Comparison of ENCODE assay signal across 9 mouse cellular contexts in the genomic region with DNA sequence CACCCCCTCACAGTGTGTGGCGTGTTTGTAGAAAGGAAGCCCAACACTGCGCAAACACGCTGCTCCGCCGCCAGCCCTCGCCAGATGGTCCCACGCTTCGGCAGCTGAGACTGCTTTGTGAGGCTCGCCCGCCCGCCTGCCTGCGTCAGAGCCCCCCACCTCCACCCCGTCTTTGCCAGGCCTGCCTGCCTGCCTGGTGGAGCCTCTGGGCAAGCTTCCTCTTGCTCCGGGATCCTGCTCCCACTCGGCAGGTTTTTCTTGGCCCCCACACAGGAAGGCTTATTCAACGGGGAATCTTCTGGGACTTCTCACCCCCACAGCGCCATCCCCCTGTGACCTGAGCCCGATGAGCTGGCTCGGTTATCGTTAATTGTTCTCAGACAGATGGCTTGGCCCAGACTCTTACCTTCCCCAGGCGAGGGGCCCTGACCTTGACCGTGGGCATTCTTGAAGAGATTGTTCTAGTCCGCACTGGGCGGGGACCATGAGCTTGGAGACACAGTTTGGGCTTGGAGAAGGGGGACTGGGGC. TPM values are rescaled to one million over a fixed set of nuclear protein-coding genes. Genes with fewer than 3 reads are reported as not detected.
DNase-seq lines count a peak whose midpoint lies in the region; ATAC-seq and TF ChIP-seq lines count a peak whose summit lies in the region.
"Had no signal": no experiment of that assay in that cellular context is flagged by ENCODE, and none has a peak within 500 bp of the region (broad histone marks: within the 10 kb centered on the region; RNA-seq: fewer than 3 reads in every experiment).

No protein-coding gene starts in this region.

- no peaks in the 10 kb centered on the region for H3K9me3 ChIP-seq in lung, embryonic 14.5 days (ENCODE audit: low read depth, low read length)
- no peaks in the 10 kb centered on the region for H3K9me3 ChIP-seq in embryonic facial prominence, embryonic 10.5 days
- no peaks in the 10 kb centered on the region for H3K9me3 ChIP-seq in intestine, embryonic 15.5 days
- no peaks in the 10 kb centered on the region for H3K9me3 ChIP-seq in midbrain, embryonic 16.5 days (replicated peaks; ENCODE audit: control insufficient read depth, low read length, poor library complexity, severe bottlenecking)

- WGBS in lung, embryonic 14.5 days: 4% methylated on average over 24 of the region's 24 CpGs
- 6% methylated on average over 24 of the region's 24 CpGs for WGBS in embryonic facial prominence, embryonic 10.5 days
- WGBS in intestine, embryonic 15.5 days: 7% methylated on average over 24 of the region's 24 CpGs
- WGBS in midbrain, embryonic 16.5 days: 3% methylated on average over 24 of the region's 24 CpGs

- intact Hi-C loops in left cerebral cortex, postnatal 36 days (cut with DNase I): loop anchor here (1.0 to 5.0 kb wide), 3 partner anchors 28 to 51 kb away; a partner anchor contains a TSS

- H3K4me1 ChIP-seq in lung, embryonic 14.5 days (ENCODE audit: insufficient read depth): peaks cover 7% of the 10 kb centered on the region; the same call in 1 of the 2 replicates
- H3K4me1 ChIP-seq in embryonic facial prominence, embryonic 10.5 days: peaks cover 26% of the 10 kb centered on the region
- H3K4me1 ChIP-seq in intestine, embryonic 15.5 days (replicated peaks): peaks cover 15% of the 10 kb centered on the region
- peaks cover 13% of the 10 kb centered on the region for H3K4me1 ChIP-seq in midbrain, embryonic 16.5 days (ENCODE audit: control insufficient read depth, insufficient read depth, low read length)

- ATAC-seq in lung, embryonic 14.5 days (ENCODE audit: insufficient read depth): peak; percentile 85
- peak; percentile 50 for ATAC-seq in granulocyte monocyte progenitor cell, adult 5-6 weeks (replicated peaks; ENCODE audit: poor library complexity, severe bottlenecking)
- peak; percentile 81 for ATAC-seq in intestine, embryonic 15.5 days
- ATAC-seq in midbrain, embryonic 16.5 days: peak; percentile 87

- H3K4me2 ChIP-seq in lung, embryonic 14.5 days: peak overlapping the region; percentile 60
- H3K4me2 ChIP-seq in intestine, embryonic 15.5 days (replicated peaks): peak overlapping the region; percentile 62
- H3K4me2 ChIP-seq in midbrain, embryonic 16.5 days (ENCODE audit: low read length): peak overlapping the region; percentile 50

- peak; percentile 83 for DNase-seq in lung, embryonic 14.5 days
- no peak for DNase-seq in lung, postnatal 36 days
- peak; percentile 85 for DNase-seq in embryonic facial prominence, embryonic 10.5 days (ENCODE audit: low spot score)
- peak; percentile 89 to 95 for DNase-seq in left cerebral cortex, postnatal 36 days (ENCODE audit: low spot score in 2 of 2)
- peak; percentile 79 for DNase-seq in testis, postnatal 14 days (ENCODE audit: low spot score)

- peak overlapping the region; percentile 46 for H3K9ac ChIP-seq in lung, embryonic 14.5 days
- H3K9ac ChIP-seq in intestine, embryonic 15.5 days: peak overlapping the region; percentile 51
- H3K9ac ChIP-seq in midbrain, embryonic 16.5 days (ENCODE audit: low read depth, low read length): peak overlapping the region; percentile 56

- peak overlapping the region; percentile 21 for H3K4me3 ChIP-seq in lung, embryonic 14.5 days (ENCODE audit: low read depth, low read length)
- H3K4me3 ChIP-seq in embryonic facial prominence, embryonic 10.5 days: peak overlapping the region; percentile 47
- peak overlapping the region; percentile 22 for H3K4me3 ChIP-seq in intestine, embryonic 15.5 days (replicated peaks)
- H3K4me3 ChIP-seq in midbrain, embryonic 16.5 days (ENCODE audit: low read depth, low read length): peak overlapping the region; percentile 16; the same call in 1 of the 2 replicates

- H3K27ac ChIP-seq in lung, embryonic 14.5 days (ENCODE audit: low read depth): peak overlapping the region; percentile 82
- H3K27ac ChIP-seq in embryonic facial prominence, embryonic 10.5 days (replicated peaks): peak overlapping the region; percentile 89
- H3K27ac ChIP-seq in intestine, embryonic 15.5 days: peak overlapping the region; percentile 62; the same call in 1 of the 2 replicates
- peak overlapping the region; percentile 74 for H3K27ac ChIP-seq in midbrain, embryonic 16.5 days (ENCODE audit: low read length)
- H3K27ac ChIP-seq: macrophage had no signal

- H3K36me3 ChIP-seq in lung, embryonic 14.5 days (ENCODE audit: insufficient read depth): no peaks in the 10 kb centered on the region
- H3K36me3 ChIP-seq in embryonic facial prominence, embryonic 10.5 days (replicated peaks): no peaks in the 10 kb centered on the region
- no peaks in the 10 kb centered on the region for H3K36me3 ChIP-seq in intestine, embryonic 15.5 days
- no peaks in the 10 kb centered on the region for H3K36me3 ChIP-seq in midbrain, embryonic 16.5 days (ENCODE audit: control insufficient read depth, insufficient read depth, low read length)

- H3K27me3 ChIP-seq in lung, embryonic 14.5 days (ENCODE audit: insufficient read depth, low read length): no peaks in the 10 kb centered on the region
- H3K27me3 ChIP-seq in embryonic facial prominence, embryonic 10.5 days (replicated peaks; ENCODE audit: low read depth, poor library complexity, severe bottlenecking): peaks cover 35% of the 10 kb centered on the region
- no peaks in the 10 kb centered on the region for H3K27me3 ChIP-seq in intestine, embryonic 15.5 days (replicated peaks)
- H3K27me3 ChIP-seq in midbrain, embryonic 16.5 days (ENCODE audit: control insufficient read depth, insufficient read depth, low read depth, low read length): no peaks in the 10 kb centered on the region

- TF ChIP-seq CTCF in lung, embryonic 14.5 days (IDR thresholded peaks at IDR 0.05; ENCODE audit: low read depth): no peak

RNA-seq across cellular contexts. Expression of a gene that starts 37.0 kb away (rescaled TPM):
- polyA plus RNA-seq in lung, embryonic 14.5 days (2014; fragmentation: Nextera tagmentation; extraction: Ambion mirVana): 34.9 and 36.5 TPM in 2 replicates
- 19.2 and 19.8 TPM in 2 replicates for polyA plus RNA-seq in embryonic facial prominence, embryonic 10.5 days (2016; fragmentation: Nextera tagmentation; extraction: Ambion mirVana)
- 47.9 and 77.4 TPM in 2 replicates for total RNA-seq in granulocyte monocyte progenitor cell, adult 5-6 weeks (2014; fragmentation: Nextera tagmentation)
- 5.3 and 11.8 TPM in 2 replicates for total RNA-seq in granulocyte monocyte progenitor cell, adult 5-6 weeks (2017)
- 19.9 and 20.0 TPM in 2 replicates for polyA plus RNA-seq in intestine, embryonic 15.5 days (2015; fragmentation: Nextera tagmentation; extraction: Ambion mirVana)
- 100 to 1,000 TPM; 167 to 240 TPM for total RNA-seq in left cerebral cortex, postnatal 36 days (2021)
- polyA plus RNA-seq in midbrain, embryonic 16.5 days (2015; fragmentation: Nextera tagmentation; extraction: Ambion mirVana): 19.9 and 22.9 TPM in 2 replicates
